Mouse (Mus musculus) mammary gland, adult 2 months (tissue): ENCODE results near the gene Crb1. TPM values are rescaled to one million over a fixed set of nuclear protein-coding genes. Genes with fewer than 3 reads are reported as not detected.

Experiments used
- polyA plus RNA-seq: library from polyadenylated mRNA; depleted of rRNA; stranded (reverse); fragments of >200 nt; gene quantifications from 2 replicates; pipeline ENCODE4 v1.2.3, GENCODE M21; 2012; ENCODE audit warnings: low replicate concordance; rRNA removed

Crb1 gene
- not detected in 2 replicates for polyA plus RNA-seq

DNA sequence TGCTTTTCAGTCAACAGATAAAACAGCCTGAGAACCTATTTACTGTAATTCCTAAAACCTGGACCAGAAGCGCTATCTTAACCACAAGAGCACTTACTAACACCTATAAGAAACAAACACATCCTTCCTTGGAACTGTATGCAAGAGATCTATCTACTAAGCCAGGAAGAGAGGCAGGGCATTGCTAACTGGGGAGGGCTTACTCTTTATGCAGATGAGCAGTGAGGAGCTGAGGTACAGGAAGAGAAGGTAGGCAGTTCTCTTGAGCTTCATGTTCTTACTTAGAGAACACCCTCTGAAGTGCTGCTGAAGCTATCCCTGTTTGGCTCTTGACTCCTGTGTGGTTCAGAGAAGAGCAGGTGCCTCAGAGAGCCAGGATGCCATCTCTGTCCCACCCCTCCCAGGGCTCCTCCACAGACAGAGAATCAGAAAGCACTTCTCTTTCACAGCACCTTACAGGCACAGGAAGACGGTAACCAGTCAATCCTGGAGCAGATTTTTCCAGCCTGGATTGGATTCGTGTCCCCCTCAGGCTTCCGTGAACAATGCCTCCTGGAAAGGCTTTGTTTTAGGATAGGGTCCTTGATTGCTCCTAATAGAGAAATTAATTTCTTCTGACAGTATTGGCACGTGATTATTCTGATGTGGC, at the start of gene Crb1:
TSS of gene Crb1 (minus strand) at position 463 of the 649 bp plus-strand sequence.

DNA sequence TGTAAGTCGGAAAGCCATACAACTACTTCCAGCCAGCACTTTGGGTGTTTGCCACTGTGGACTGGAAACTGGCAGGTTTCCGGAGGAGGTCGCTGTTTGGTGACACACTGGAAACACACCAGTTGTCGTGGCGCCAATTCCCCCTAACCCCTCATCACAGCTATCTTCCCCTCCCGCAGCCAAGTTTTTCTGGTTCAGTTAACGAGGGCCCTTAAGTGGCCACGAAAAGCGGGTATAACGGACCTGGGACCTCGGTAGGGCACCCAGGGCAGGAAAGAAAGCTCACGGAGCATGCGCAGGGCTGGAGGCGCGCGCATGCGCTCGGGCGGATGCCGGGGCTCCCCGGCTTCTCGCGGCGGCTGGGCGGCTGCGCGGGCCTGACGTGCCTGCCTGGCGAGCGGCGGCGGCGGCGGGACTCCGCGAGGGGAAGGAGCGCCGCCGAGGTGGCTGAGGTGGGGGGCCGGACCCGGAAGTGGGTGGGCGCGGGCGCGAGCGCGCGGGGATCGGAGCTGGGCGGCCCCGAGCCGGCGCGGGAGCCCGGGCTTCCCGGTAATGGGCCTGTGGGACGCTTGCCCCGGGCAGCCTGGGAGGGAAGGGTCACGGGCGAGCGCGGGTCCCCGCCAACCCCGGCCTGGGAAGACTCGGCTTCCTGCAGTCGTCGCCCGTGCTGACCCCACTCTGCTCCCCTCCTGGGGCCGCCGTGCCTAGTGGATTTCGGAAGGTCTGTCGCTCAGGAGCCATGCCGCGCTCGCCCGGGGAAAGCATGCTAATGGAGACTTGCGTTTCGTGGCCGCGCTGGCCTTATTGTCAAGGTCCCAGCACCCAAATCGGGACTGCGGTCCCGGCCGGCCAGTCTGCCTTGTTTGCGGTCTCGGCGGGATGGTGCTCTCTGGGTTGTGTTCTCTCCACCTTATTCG, 45.2 kb upstream of the Crb1 start, which contains the start of gene Zbtb41:
TSS of gene Zbtb41 (plus strand) at position 414 of the 917 bp plus-strand sequence.

Other genes starting within 250 kb of the Crb1 start
- 1.9 and 5.9 TPM in 2 replicates for gene Zbtb41, start 45.2 kb upstream of the Crb1 start, polyA plus RNA-seq
- gene Aspm, start 77.7 kb upstream of the Crb1 start, polyA plus RNA-seq: 0.18 and 0.22 TPM in 2 replicates
- gene F13b, start 124.6 kb upstream of the Crb1 start, polyA plus RNA-seq: 0.20 TPM in 1 of 2 replicates, not detected in the other
- gene Cfhr1, start 183.2 kb upstream of the Crb1 start, polyA plus RNA-seq: 0.11 TPM in 1 of 2 replicates, not detected in the other